Mouse (Mus musculus): ENCODE measurements around the gene Aqp9. TPM values are rescaled to one million over a fixed set of nuclear protein-coding genes. Genes with fewer than 3 reads are reported as not detected.

Aqp9 gene
- polyA plus RNA-seq, 1 experiment from 2014 or later, result 0.62 TPM

GRCm38 (mm10) chr9:71187396-71187795 is 18.9 kb upstream of the Aqp9 start:
- H3K4me2 ChIP-seq (replicated peaks), result no peak overlapping the region
- H3K27me3 ChIP-seq, result no peaks in the 10 kb centered on the region
- H3K27ac ChIP-seq, result no peak overlapping the region
- no peak for ATAC-seq (ENCODE audit: low FRiP score, low read depth)
- H3K9ac ChIP-seq, result no peak overlapping the region
- WGBS, result 87% methylated on average over 7 of the region's 7 CpGs
- H3K9me3 ChIP-seq, result no peaks in the 10 kb centered on the region; the same call in 1 of the 2 replicates
- no peak overlapping the region for H3K4me3 ChIP-seq
- H3K36me3 ChIP-seq, result no peaks in the 10 kb centered on the region
- H3K4me1 ChIP-seq, result 0 out of 2 replicates have a peak, but pooled peaks cover 2% of the 10 kb centered on the region

- 80% methylated on average over 2 of the region's 2 CpGs for WGBS
- Histone ChIP-seq H3K9me3 (no peaks in the 10 kb centered on the region; the same call in 1 of the 2 replicates), H3K27me3 (no peaks in the 10 kb centered on the region), H3K9ac (no peak overlapping the region), H3K4me1 (0 out of 2 replicates have a peak, but pooled peaks cover 2% of the 10 kb centered on the region), H3K4me3 (no peak overlapping the region), H3K27ac (no peak overlapping the region), H3K4me2 (replicated peaks) (no peak overlapping the region), H3K36me3 (no peaks in the 10 kb centered on the region)
- no peak for ATAC-seq (ENCODE audit: low FRiP score, low read depth)
These were observed 17.3 kb upstream of the Aqp9 start for GRCm38 (mm10) chr9:71185823-71186222.

DNA sequence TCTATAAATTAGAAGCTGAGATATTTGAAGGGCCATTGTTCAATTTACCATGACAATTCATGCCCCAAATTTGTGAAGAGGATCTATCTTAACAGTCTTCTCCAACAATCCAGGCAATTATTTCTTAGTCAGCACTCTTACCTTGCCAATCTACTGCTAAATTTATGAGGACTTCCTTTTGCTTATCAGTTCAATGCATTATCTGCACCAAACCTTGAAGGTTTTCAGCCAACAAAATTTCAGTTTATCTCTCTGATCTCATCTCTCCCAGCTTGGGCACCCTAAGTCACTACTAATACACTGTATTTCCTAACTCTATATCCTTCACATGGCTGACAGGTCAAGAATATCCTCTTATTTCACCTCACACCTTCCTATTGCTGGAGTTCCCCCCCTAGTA is 16.8 kb upstream of the Aqp9 start:
- no peak overlapping the region for H3K4me3 ChIP-seq
- H3K9ac ChIP-seq, result no peak overlapping the region
- H3K36me3 ChIP-seq, result no peaks in the 10 kb centered on the region
- no peak overlapping the region for H3K27ac ChIP-seq
- no peak overlapping the region for H3K4me2 ChIP-seq (replicated peaks)
- no peak for ATAC-seq (ENCODE audit: low FRiP score, low read depth)
- no peaks in the 10 kb centered on the region; the same call in 1 of the 2 replicates for H3K9me3 ChIP-seq
- no peaks in the 10 kb centered on the region for H3K27me3 ChIP-seq
- 0 out of 2 replicates have a peak, but pooled peaks cover 2% of the 10 kb centered on the region for H3K4me1 ChIP-seq

DNA sequence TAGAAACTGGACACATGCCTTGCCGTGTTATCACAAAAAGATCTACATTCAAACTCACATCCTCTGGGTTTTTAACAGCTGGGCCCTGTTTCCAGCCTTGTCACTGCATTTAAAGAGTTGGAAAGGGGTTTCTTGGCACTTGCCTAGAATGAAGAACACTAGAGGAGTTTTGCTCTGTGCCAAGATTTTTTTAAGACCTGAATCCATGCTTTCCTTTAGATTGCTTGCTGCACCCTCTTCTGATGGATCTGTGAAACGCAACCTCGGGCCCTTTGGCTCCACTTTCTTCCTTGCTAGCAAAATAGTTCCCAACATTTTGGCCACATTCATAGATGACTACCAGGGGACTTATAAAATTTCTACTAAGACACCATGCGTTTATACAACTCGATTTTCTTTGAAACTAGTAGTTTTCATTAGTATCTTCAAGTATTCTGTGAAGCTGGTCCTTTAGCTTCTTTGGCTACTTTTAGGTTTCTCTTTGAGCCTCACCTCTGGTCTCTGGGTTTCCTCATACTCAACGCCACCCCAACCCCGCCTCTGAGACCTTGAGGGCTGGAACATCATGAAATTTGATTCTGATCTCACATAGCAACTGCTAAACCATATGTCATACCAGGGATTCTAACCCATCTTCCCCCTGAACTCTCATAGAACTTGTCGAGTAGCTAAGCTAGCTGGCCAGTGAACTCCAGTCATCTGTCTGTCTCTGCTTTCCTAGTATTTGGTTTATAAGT is 11.7 kb upstream of the Aqp9 start:
- H3K27ac ChIP-seq, result no peak overlapping the region
- 66% methylated on average over 8 of the region's 8 CpGs for WGBS
- H3K9me3 ChIP-seq, result no peaks in the 10 kb centered on the region; the same call in 1 of the 2 replicates
- no peaks in the 10 kb centered on the region for H3K36me3 ChIP-seq
- no peak for ATAC-seq (ENCODE audit: low FRiP score, low read depth)
- no peak overlapping the region for H3K4me2 ChIP-seq (replicated peaks)
- H3K4me1 ChIP-seq, result no peaks in the 10 kb centered on the region
- H3K4me3 ChIP-seq, result no peak overlapping the region
- no peak overlapping the region for H3K9ac ChIP-seq
- no peaks in the 10 kb centered on the region for H3K27me3 ChIP-seq

DNA sequence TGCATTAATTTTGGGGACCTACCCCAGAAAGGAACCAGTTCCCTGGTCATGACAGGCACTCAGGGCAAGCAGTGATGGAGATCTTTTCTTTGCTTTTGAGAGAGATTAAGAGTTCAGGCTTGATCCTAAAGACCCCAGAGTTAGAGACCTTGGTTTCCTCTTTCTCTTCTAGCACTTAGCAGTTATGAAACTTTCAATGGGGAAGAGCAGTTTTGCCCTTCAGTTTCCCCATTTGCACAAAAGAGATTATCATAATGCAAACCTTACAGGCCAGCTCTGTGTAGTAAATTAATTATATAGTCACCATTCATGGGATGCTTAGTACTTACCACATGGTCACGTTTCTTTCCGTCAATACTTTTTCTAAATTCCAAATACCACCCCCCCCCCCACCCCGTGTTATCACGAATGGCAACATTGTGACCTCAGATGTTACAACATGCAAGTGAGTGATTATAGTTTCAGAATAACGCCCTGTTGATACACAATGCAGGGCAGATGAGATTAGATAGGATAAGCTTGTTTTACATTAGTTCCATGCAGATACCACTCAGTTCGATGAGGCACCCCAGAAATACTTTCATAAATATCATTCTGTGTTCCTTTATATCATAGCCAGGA is 10.9 kb upstream of the Aqp9 start:
- Histone ChIP-seq H3K4me1 (no peaks in the 10 kb centered on the region), H3K9ac (no peak overlapping the region), H3K27me3 (no peaks in the 10 kb centered on the region), H3K4me3 (no peak overlapping the region), H3K36me3 (no peaks in the 10 kb centered on the region), H3K27ac (no peak overlapping the region), H3K4me2 (replicated peaks) (no peak overlapping the region), H3K9me3 (no peaks in the 10 kb centered on the region)
- no peak for ATAC-seq (ENCODE audit: low FRiP score, low read depth)
- whole genome bisulfite sequencing, result 84% methylated on average over 6 of the region's 6 CpGs

- H3K27me3 ChIP-seq, result no peaks in the 10 kb centered on the region
- no peak for ATAC-seq (ENCODE audit: low FRiP score, low read depth)
- H3K4me2 ChIP-seq (replicated peaks), result no peak overlapping the region
- H3K27ac ChIP-seq, result no peak overlapping the region
- H3K4me3 ChIP-seq, result no peak overlapping the region
- WGBS, result 88% methylated on average over 1 of the region's 1 CpGs
- no peak overlapping the region for H3K9ac ChIP-seq
- no peaks in the 10 kb centered on the region for H3K36me3 ChIP-seq
- no peaks in the 10 kb centered on the region for H3K4me1 ChIP-seq
- H3K9me3 ChIP-seq, result no peaks in the 10 kb centered on the region
These were observed 7.2 kb upstream of the Aqp9 start for GRCm38 (mm10) chr9:71175686-71176085.

DNA sequence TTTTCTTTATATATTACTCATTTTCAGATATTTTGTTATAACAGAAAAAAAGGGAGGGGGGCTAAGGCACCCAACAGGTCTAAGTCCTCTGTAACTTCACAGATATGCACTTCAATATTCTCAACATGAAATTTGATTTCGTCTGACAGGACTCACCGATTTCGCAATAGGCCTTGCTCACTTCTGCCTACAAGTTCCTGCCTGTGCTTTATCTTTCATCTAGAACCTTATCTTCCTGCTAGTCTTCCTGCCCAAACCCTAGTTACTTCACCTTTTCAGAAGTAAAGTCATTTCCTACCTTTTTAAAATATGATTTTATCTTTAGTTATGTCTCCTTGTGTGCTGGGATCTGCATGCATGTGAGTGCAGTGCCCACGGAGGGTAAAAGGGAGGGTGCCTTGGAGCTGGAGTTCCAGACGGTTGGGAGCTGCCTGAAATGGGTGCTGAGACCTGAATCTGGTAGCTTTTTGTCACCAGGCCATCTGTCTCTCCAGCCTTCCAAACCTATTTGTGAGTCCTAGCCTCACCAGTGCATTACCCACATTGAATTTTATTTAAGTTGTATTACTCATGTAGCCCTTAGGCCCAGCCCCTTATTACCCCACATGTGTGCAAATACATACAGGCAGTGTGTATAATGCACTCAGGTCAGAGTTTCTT is 6.0 kb upstream of the Aqp9 start:
- Histone ChIP-seq H3K36me3 (no peaks in the 10 kb centered on the region), H3K9ac (no peak overlapping the region), H3K9me3 (no peaks in the 10 kb centered on the region), H3K27ac (no peak overlapping the region), H3K27me3 (no peaks in the 10 kb centered on the region), H3K4me2 (replicated peaks) (no peak overlapping the region), H3K4me1 (no peaks in the 10 kb centered on the region), H3K4me3 (no peak overlapping the region)
- ATAC-seq (ENCODE audit: low FRiP score, low read depth), result no peak
- WGBS, result 86% methylated on average over 5 of the region's 5 CpGs

- ATAC-seq (ENCODE audit: low FRiP score, low read depth), result no peak
- Histone ChIP-seq H3K27me3 (no peaks in the 10 kb centered on the region), H3K4me3 (no peak overlapping the region), H3K4me1 (peaks cover 6% of the 10 kb centered on the region), H3K9ac (no peak overlapping the region), H3K36me3 (no peaks in the 10 kb centered on the region), H3K9me3 (no peaks in the 10 kb centered on the region), H3K4me2 (replicated peaks) (no peak overlapping the region), H3K27ac (no peak overlapping the region)
- WGBS, result 56% methylated on average over 9 of the region's 9 CpGs
These were observed 5.1 kb upstream of the Aqp9 start for GRCm38 (mm10) chr9:71173533-71173932.

DNA sequence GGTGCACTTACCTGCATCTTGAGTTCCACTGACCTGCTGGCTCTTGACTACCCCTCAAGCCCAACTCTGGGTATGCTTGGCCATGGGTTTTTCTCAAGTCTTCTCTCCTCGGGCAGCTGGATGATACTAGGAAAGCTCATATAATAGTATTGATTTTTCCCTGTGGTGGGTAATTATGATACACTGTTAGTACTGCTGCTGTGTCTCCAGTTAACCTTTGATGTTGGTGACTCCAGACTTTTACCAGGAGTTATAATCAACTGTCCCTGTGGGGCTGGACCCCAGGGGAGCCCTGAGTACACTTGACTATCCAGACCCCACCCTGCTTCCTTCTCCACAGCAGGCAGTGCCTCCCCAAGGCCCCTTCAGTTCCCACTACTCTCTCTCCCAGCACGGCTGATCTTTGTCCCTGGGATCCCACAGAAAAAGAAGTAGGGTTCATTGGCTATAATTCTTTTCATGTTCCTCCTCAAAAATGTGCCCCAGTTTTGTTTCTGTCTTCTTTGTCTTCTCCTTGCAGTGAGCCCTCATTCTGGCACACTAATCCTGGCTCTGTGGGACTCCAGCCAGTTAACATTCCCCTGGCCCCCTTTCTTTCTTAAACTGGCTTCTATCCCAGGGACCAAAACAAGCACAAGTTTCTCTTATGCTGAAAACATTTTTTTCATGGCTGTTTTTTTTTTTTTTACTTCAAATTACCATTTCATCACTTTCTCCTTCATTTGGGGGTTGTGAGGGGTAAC is 838 bp downstream of the Aqp9 start:
- 43% methylated on average over 2 of the region's 2 CpGs for WGBS
- H3K4me3 ChIP-seq, result no peak overlapping the region
- H3K9me3 ChIP-seq, result no peaks in the 10 kb centered on the region
- H3K36me3 ChIP-seq, result no peaks in the 10 kb centered on the region
- no peak overlapping the region for H3K27ac ChIP-seq
- H3K4me1 ChIP-seq, result peaks cover 17% of the 10 kb centered on the region
- no peak overlapping the region for H3K4me2 ChIP-seq (replicated peaks)
- H3K9ac ChIP-seq, result no peak overlapping the region
- no peaks in the 10 kb centered on the region for H3K27me3 ChIP-seq
- no peak for ATAC-seq (ENCODE audit: low FRiP score, low read depth)

DNA sequence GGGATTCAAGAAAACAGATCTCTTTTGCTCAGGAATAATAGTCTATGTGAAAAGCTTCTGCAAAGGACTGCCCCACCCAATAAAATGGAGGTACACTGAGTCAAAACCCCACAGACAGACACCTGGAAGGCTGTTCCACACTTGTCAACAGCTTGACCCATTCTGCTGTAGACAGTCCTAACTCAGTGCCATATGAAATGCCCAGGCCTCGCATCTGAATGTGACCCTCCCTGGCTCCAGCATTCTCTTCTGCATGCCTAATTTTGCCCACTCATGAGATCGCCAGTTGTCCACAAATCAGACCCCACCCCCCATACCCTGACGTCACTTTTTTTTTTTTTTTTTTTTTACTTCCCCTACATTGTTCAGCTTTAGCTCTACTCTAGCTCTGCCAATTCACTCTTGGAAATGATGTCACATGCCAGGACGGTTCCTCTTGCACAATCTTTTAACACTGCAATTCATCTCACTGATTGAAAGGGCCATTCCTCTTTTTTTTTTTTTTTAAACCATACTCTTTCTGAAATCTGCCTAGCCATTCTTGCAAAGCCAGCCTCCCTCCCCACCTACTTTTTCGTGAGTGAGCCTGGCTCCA is 1.5 kb downstream of the Aqp9 start:
- Histone ChIP-seq H3K27me3 (no peaks in the 10 kb centered on the region), H3K4me3 (no peak overlapping the region), H3K4me2 (replicated peaks) (no peak overlapping the region), H3K9me3 (no peaks in the 10 kb centered on the region), H3K9ac (no peak overlapping the region), H3K36me3 (no peaks in the 10 kb centered on the region), H3K4me1 (peaks cover 17% of the 10 kb centered on the region), H3K27ac (no peak overlapping the region)
- WGBS, result 85% methylated on average over 5 of the region's 5 CpGs
- ATAC-seq (ENCODE audit: low FRiP score, low read depth), result no peak

GRCm38 (mm10) chr9:71166019-71166705 is 2.3 kb downstream of the Aqp9 start:
- no peak overlapping the region for H3K27ac ChIP-seq
- ATAC-seq (ENCODE audit: low FRiP score, low read depth), result no peak
- 85% methylated on average over 5 of the region's 5 CpGs for WGBS

More at GRCm38 (mm10) chr9:71166019-71166705, 2.3 kb downstream of the Aqp9 start:
- no peaks in the 10 kb centered on the region for H3K9me3 ChIP-seq
- H3K4me1 ChIP-seq, result peaks cover 17% of the 10 kb centered on the region
- no peak overlapping the region for H3K4me2 ChIP-seq (replicated peaks)
- H3K4me3 ChIP-seq, result no peak overlapping the region
- H3K36me3 ChIP-seq, result no peaks in the 10 kb centered on the region
- no peaks in the 10 kb centered on the region for H3K27me3 ChIP-seq
- H3K9ac ChIP-seq, result no peak overlapping the region
